Mouse (Mus musculus) cortical plate, adult 2 months (tissue): ENCODE data around the gene Ccdc124.

ENCODE experiments used
- CTCF ChIP-seq: fragments of 200-500 bp; IDR thresholded peaks from 2 replicates; pipeline ENCODE4 v1.5.1; 2011; ENCODE audit warnings: mild to moderate bottlenecking, control low read depth, low read length; ENCODE audit not compliant: insufficient read depth; ENCODE audit errors: extremely low read depth
- POLR2A ChIP-seq: fragments of 200-500 bp; IDR thresholded peaks from 2 replicates; pipeline ENCODE4 v1.6.1; 2011; ENCODE audit warnings: mild to moderate bottlenecking, low read length, control low read depth; ENCODE audit not compliant: insufficient read depth; ENCODE audit errors: extremely low read depth

GRCm38 (mm10) chr8:70823802-70824201, 49.9 kb downstream of the Ccdc124 start:
- TF ChIP-seq CTCF (no peak), POLR2A (no peak)
